Mouse (Mus musculus) heart, adult 2 months (tissue): ENCODE data around the gene Pias4. TPM values are rescaled to one million over a fixed set of nuclear protein-coding genes. Genes with fewer than 3 reads are reported as not detected.
A peak's percentile ranks its signal among the peaks of the same experiment; 100 is the strongest.

Source experiments
- DNase-seq, 2 experiments: peaks; one replicate each; pipeline ENCODE4 v3.0.0; 2021
- H3K27ac ChIP-seq: fragments of 200-600 bp; 2 replicates; pipeline ENCODE4 v1.8.1; 2022
- H3K27me3 ChIP-seq: fragments of 200-500 bp; 2 replicates; pipeline ENCODE4 v1.6.1; 2012; ENCODE audit warnings: mild to moderate bottlenecking, low read length, inconsistent platforms, mixed read lengths; ENCODE audit not compliant: control insufficient read depth, insufficient read depth
- H3K36me3 ChIP-seq: fragments of 200-500 bp; 2 replicates; pipeline ENCODE4 v1.6.1; 2012; ENCODE audit warnings: low read length, inconsistent platforms; ENCODE audit not compliant: control insufficient read depth, insufficient read depth
- H3K4me1 ChIP-seq: fragments of 200-500 bp; 2 replicates; pipeline ENCODE4 v1.6.1; 2011; ENCODE audit warnings: low read length; ENCODE audit not compliant: control insufficient read depth, insufficient read depth
- H3K4me3 ChIP-seq: fragments of 200-600 bp; 2 replicates; pipeline ENCODE4 v1.8.1; 2022
- H3K79me2 ChIP-seq: fragments of 200-500 bp; replicated peaks from 2 replicates; pipeline ENCODE4 v1.6.1; 2012; ENCODE audit warnings: mild to moderate bottlenecking, inconsistent platforms, low read length, moderate library complexity, mixed read lengths; ENCODE audit not compliant: control insufficient read depth, insufficient read depth
- H3K9ac ChIP-seq: fragments of 200-500 bp; 2 replicates; pipeline ENCODE4 v1.6.1; 2012; ENCODE audit warnings: low read depth, mild to moderate bottlenecking, control low read depth, inconsistent platforms, low read length, mixed read lengths
- CTCF ChIP-seq: fragments of 200-600 bp; IDR thresholded peaks from 2 replicates; pipeline ENCODE4 v1.8.1; 2022; ENCODE audit warnings: antibody characterized with exemption, mild to moderate bottlenecking, moderate library complexity
- EP300 ChIP-seq: fragments of 200-500 bp; IDR thresholded peaks from 2 replicates; pipeline ENCODE4 v1.6.1; 2011; ENCODE audit warnings: low read depth, low read length, control low read depth; ENCODE audit not compliant: insufficient read depth
- POLR2A ChIP-seq: fragments of 200-500 bp; IDR thresholded peaks from 2 replicates; pipeline ENCODE4 v1.6.1; 2011; ENCODE audit warnings: mild to moderate bottlenecking, low read depth, low read length, control low read depth; ENCODE audit not compliant: insufficient read depth
- WGBS: fragments of 180-500 bp; shearing (Covaris S2); methylation state at CpG from one replicate; pipeline ENCODE4 v1.1.7; 2018; 5-methylcytosine and 5-hydroxymethylcytosine counted together
- intact Hi-C: fragments of 180-260 bp; cut with DNase I; formaldehyde crosslinking; loops from one replicate; pipeline ENCODE4 v1.15.1; 2025
- polyA plus RNA-seq: library from polyadenylated mRNA; depleted of rRNA; stranded (reverse); fragments of >200 nt; gene quantifications from 2 replicates; pipeline ENCODE4 v1.2.3, GENCODE M21; 2012
- total RNA-seq, 2 experiments: library from RNA; stranded (reverse); gene quantifications; 2 replicates each; pipeline ENCODE4 v1.2.3; 2021

Gene Pias4
- total and polyA plus RNA-seq, 3 experiments, result 14.1 to 22.3 (median 16.5) TPM

- intact Hi-C loops, result no loop called here
- TF ChIP-seq CTCF (no peak), POLR2A (peak; percentile 72), EP300 (peak; percentile 42; the same call in 1 of the 2 replicates)
- Histone ChIP-seq H3K79me2 (peaks cover 7% of the 10 kb centered on the region), H3K27ac (peak overlapping the region; percentile 93), H3K9ac (peak overlapping the region; percentile 79), H3K4me1 (peaks cover 4% of the 10 kb centered on the region), H3K36me3 (no peaks in the 10 kb centered on the region), H3K4me3 (peak overlapping the region; percentile 67), H3K27me3 (no peaks in the 10 kb centered on the region)
- peak; percentile 89 to 91 for DNase-seq
- WGBS, result 2% methylated on average over 29 of the region's 29 CpGs
These were observed 960 bp upstream of the Pias4 start for GRCm38 (mm10) chr10:81168521-81169244.

- peaks cover 7% of the 10 kb centered on the region for H3K79me2 ChIP-seq
- H3K4me1 ChIP-seq, result peaks cover 4% of the 10 kb centered on the region
- WGBS, result 7% methylated on average over 5 of the region's 5 CpGs
- intact Hi-C loops, result no loop called here
- no peak for TF ChIP-seq EP300
- TF ChIP-seq CTCF, result no peak
- no peak; the same call in 1 of the 2 replicates for TF ChIP-seq POLR2A
- peak in 1 of 2 experiments; percentile 50 for DNase-seq
- peak overlapping the region; percentile 67 for H3K4me3 ChIP-seq
- H3K9ac ChIP-seq, result peak overlapping the region; percentile 45
- peak overlapping the region; percentile 93 for H3K27ac ChIP-seq
- no peaks in the 10 kb centered on the region for H3K27me3 ChIP-seq
- H3K36me3 ChIP-seq, result no peaks in the 10 kb centered on the region
These were observed 336 bp upstream of the Pias4 start for GRCm38 (mm10) chr10:81168087-81168431.

GRCm38 (mm10) chr10:81165118-81165517 is 2.6 kb downstream of the Pias4 start:
- intact Hi-C loops, result loop anchor here (2.0 kb wide), 1 partner anchor 60 kb away; the partner anchor contains the start of gene Map2k2
- TF ChIP-seq CTCF, result no peak
- TF ChIP-seq EP300, result no peak
- TF ChIP-seq POLR2A, result no peak
- H3K36me3 ChIP-seq, result no peaks in the 10 kb centered on the region
- peaks cover 15% of the 10 kb centered on the region for H3K79me2 ChIP-seq
- H3K4me3 ChIP-seq, result no peak overlapping the region
- 68% methylated on average over 8 of the region's 8 CpGs for WGBS
- H3K4me1 ChIP-seq, result peaks cover 6% of the 10 kb centered on the region
- DNase-seq, result no peak
- no peak overlapping the region for H3K27ac ChIP-seq
- H3K27me3 ChIP-seq, result no peaks in the 10 kb centered on the region
- no peak overlapping the region for H3K9ac ChIP-seq

GRCm38 (mm10) chr10:81162318-81162652 is 5.4 kb downstream of the Pias4 start:
- H3K27ac ChIP-seq, result no peak overlapping the region
- WGBS, result 52% methylated on average over 2 of the region's 2 CpGs
- no peak for DNase-seq
- H3K79me2 ChIP-seq, result peaks cover 14% of the 10 kb centered on the region
- no peaks in the 10 kb centered on the region for H3K36me3 ChIP-seq
- no peak overlapping the region for H3K9ac ChIP-seq
- no peak for TF ChIP-seq CTCF
- no peak for TF ChIP-seq POLR2A
- TF ChIP-seq EP300, result no peak
- H3K27me3 ChIP-seq, result no peaks in the 10 kb centered on the region
- intact Hi-C loops, result loop anchor here (2.0 kb wide), 1 partner anchor 15 kb away; no protein-coding TSS in a partner anchor
- H3K4me1 ChIP-seq, result peaks cover 5% of the 10 kb centered on the region
- H3K4me3 ChIP-seq, result no peak overlapping the region

- H3K79me2 ChIP-seq, result peaks cover 11% of the 10 kb centered on the region
- no peak overlapping the region for H3K4me3 ChIP-seq
- intact Hi-C loops, result loop anchor here (2.0 kb wide), 1 partner anchor 15 kb away; no protein-coding TSS in a partner anchor
- H3K27ac ChIP-seq, result no peak overlapping the region
- H3K27me3 ChIP-seq, result no peaks in the 10 kb centered on the region
- peak in 1 of 2 experiments; percentile 71 for DNase-seq
- no peak for TF ChIP-seq CTCF
- TF ChIP-seq POLR2A, result no peak
- no peak for TF ChIP-seq EP300
- H3K9ac ChIP-seq, result no peak overlapping the region
- H3K36me3 ChIP-seq, result no peaks in the 10 kb centered on the region
- peaks cover 5% of the 10 kb centered on the region for H3K4me1 ChIP-seq
- WGBS, result 76% methylated on average over 8 of the region's 8 CpGs
These were observed 6.0 kb downstream of the Pias4 start for GRCm38 (mm10) chr10:81161602-81162317.

- no peak overlapping the region for H3K9ac ChIP-seq
- H3K79me2 ChIP-seq, result no peaks in the 10 kb centered on the region; the same call in 1 of the 2 replicates
- no peak for TF ChIP-seq CTCF
- no peak for TF ChIP-seq POLR2A
- no peak for TF ChIP-seq EP300
- H3K36me3 ChIP-seq, result no peaks in the 10 kb centered on the region
- H3K27me3 ChIP-seq, result no peaks in the 10 kb centered on the region
- WGBS, result 54% methylated on average over 6 of the region's 6 CpGs
- intact Hi-C loops, result no loop called here
- no peak overlapping the region for H3K4me3 ChIP-seq
- DNase-seq, result peak in 1 of 2 experiments; percentile 41
- H3K27ac ChIP-seq, result no peak overlapping the region; the same call in none of the 2 replicates
- H3K4me1 ChIP-seq, result no peaks in the 10 kb centered on the region
These were observed 13.0 kb downstream of the Pias4 start for GRCm38 (mm10) chr10:81154736-81155135.
